Mouse (Mus musculus): Measurements from ENCODE around the gene Mgrn1. TPM values are rescaled to one million over a fixed set of nuclear protein-coding genes. Genes with fewer than 3 reads are reported as not detected.

Gene Mgrn1
- polyA plus RNA-seq, 1 experiment: 0.29 TPM

DNA sequence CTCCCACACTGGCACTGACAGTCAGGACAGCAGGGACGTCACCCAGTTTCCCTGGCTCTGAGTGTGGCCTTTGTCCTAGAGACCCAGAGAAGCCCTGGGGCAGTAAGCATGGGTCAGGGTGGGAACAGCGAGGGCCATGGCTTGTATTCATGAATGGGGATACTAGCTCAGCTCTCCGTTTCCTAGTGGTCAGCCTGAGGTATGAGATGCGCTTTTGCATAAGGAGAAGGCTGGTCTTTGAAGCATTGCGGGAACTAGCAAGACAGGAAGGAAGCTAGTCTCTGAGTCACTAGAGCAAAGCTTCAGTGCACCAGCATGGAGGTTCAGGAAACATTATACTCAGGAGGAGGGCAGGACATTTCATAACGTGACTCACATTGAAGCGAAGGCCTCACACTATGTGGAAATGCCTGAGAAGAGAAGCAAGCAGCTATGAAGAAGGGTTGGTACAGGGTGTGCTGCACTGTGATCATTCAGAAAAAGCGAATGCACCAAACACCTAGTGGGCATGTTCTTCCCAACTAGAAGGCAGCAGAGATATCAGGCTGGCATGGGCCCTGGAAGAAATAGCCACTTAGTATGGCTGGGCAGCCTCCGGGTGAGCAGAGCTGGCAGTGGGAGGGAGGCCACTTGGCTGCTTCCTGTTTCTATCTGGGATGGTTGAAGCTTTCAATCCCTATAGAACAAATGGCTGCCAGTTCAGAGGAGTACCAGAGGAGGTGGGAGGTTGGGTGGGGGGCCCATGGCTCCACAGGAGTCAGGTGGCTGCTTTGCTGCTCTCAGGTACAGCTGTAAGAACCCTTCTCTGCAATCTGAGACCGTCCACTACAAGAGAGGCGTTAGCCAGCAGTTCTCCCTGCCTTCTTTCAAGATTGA lies 27.1 kb downstream of the Mgrn1 start:
- Histone ChIP-seq H3K4me1 (ENCODE audit: control insufficient read depth) (peaks cover 9% of the 10 kb centered on the region), H3K27me3 (ENCODE audit: control insufficient read depth) (no peaks in the 10 kb centered on the region), H3K4me3 (replicated peaks) (no peak overlapping the region), H3K36me3 (ENCODE audit: control insufficient read depth) (peaks cover 52% of the 10 kb centered on the region), H3K9me3 (ENCODE audit: control insufficient read depth, low read length) (no peaks in the 10 kb centered on the region)
- no peak for TF ChIP-seq GATA1 (IDR thresholded peaks at IDR 0.05; ENCODE audit: low read length)
- TF ChIP-seq TAL1 (IDR thresholded peaks at IDR 0.05; ENCODE audit: low read length): no peak

DNA sequence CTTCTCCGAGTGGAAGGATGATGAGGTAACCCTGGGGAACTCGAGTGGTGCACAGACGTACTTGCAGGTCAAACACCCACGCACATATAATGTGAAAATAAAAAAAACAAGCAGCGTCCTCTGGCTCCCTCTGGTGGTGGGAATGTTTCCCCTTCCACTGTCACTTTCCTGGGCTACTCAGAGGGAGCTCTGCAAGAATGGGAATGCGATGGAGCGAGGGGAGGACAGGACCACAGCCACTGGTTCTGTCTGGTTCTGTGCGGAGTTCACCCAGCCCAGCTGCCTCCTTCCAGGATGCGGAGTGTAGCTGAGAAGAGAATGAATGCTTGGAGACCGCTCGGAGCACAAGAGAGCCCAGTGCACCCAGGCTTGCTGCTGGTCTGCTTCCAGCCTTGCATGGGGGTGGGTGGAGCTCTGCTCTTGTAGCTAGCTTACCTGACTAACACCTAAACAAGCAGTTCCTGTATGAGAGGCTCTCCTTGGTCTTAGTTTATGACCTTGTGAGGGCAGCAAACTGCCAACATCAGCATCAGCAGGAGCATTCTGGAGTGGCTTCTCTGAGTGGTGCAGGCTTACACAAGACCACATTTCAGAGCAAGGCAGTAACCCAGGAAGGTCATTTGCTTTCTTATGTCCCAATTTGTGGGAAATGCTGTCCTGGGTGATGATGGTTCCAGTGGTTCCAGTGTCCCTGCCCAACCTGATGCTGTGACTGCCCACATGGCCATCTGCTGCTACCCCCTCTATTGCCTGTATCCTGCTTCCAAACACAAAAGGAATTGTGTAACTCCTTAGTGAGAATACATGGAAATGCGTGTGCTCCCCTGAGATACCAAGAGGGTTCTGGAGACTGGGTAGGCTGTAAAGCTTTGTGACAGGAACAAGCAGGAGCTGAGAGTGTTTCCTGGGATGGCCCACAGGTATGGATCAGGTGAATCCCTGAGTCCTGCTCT lies 28.0 kb downstream of the Mgrn1 start:
- TF ChIP-seq TAL1 (IDR thresholded peaks at IDR 0.05; ENCODE audit: low read length): no peak
- TF ChIP-seq GATA1 (IDR thresholded peaks at IDR 0.05; ENCODE audit: low read length): no peak
- no peaks in the 10 kb centered on the region for H3K9me3 ChIP-seq (ENCODE audit: control insufficient read depth, low read length)
- no peaks in the 10 kb centered on the region for H3K27me3 ChIP-seq (ENCODE audit: control insufficient read depth)
- H3K4me3 ChIP-seq (replicated peaks): no peak overlapping the region
- H3K36me3 ChIP-seq (ENCODE audit: control insufficient read depth): peaks cover 48% of the 10 kb centered on the region
- H3K4me1 ChIP-seq (ENCODE audit: control insufficient read depth): peaks cover 7% of the 10 kb centered on the region

DNA sequence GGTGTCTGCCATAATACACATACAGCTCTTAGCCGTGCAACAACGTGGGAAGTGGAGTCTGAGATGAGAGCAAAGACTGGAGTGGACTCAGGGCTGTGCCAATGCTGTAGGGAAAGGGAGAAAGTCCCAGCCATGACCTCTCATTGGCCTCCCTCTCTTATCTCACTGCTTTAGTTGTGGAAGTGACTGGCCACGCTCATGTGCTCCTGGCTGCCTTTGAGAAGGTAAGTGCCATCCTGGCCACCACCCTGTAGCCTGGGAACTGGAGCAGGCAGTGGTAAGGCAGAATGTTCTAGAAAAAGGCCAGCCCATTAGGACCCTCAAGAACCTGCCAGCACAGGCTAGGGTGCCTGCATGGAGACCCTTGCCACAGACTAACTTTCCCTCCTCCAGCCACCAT lies 29.9 kb downstream of the Mgrn1 start:
- Histone ChIP-seq H3K27me3 (ENCODE audit: control insufficient read depth) (no peaks in the 10 kb centered on the region), H3K36me3 (ENCODE audit: control insufficient read depth) (peaks cover 41% of the 10 kb centered on the region), H3K4me1 (ENCODE audit: control insufficient read depth) (peaks cover 7% of the 10 kb centered on the region), H3K4me3 (replicated peaks) (no peak overlapping the region), H3K9me3 (ENCODE audit: control insufficient read depth, low read length) (no peaks in the 10 kb centered on the region)
- no peak for TF ChIP-seq GATA1 (IDR thresholded peaks at IDR 0.05; ENCODE audit: low read length)
- TF ChIP-seq TAL1 (IDR thresholded peaks at IDR 0.05; ENCODE audit: low read length): no peak

DNA sequence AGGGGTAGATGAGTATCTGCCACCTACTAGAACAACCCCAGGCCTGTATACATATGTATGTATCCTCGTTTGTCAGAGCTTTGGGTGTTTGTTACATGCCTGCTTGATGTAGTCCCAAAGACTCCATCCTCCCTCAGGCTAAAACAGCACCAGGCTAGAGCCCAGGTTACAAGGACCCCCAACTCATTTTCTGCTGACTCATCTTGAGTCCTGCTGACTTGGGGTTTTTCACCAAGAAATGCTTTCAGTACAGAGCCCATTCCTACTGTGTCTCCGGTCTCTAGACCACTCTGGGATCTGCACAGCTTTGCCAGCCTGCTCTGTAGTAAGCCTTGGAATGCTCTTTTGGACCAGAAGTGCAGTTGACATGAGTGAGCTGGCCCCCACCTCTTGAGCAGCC lies 30.6 kb downstream of the Mgrn1 start:
- no peak for TF ChIP-seq TAL1 (IDR thresholded peaks at IDR 0.05; ENCODE audit: low read length)
- no peak for TF ChIP-seq GATA1 (IDR thresholded peaks at IDR 0.05; ENCODE audit: low read length)
- Histone ChIP-seq H3K36me3 (ENCODE audit: control insufficient read depth) (peaks cover 35% of the 10 kb centered on the region), H3K27me3 (ENCODE audit: control insufficient read depth) (no peaks in the 10 kb centered on the region), H3K9me3 (ENCODE audit: control insufficient read depth, low read length) (no peaks in the 10 kb centered on the region), H3K4me3 (replicated peaks) (no peak overlapping the region), H3K4me1 (ENCODE audit: control insufficient read depth) (peaks cover 7% of the 10 kb centered on the region)

DNA sequence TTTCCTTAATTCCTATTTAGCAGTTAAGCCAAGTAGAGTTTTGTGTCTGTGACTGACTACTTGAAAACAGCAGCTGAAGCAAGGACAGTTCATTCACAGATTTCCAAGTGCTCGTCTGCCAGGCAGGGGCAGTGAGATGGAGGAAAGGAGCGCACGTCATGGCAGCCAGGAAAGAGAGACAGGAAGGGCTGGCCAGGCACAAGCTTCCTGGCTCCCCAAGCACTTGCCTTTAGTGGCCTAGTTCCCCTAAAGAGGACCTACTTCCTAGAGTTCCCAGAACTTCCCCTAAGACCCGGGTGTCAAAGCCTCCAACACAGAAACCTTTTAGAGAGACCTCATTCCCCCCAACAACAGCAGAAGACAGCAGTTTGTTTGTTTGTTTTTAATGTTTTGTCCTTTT lies 34.5 kb downstream of the Mgrn1 start:
- no peak overlapping the region for H3K4me3 ChIP-seq (replicated peaks)
- H3K27me3 ChIP-seq (ENCODE audit: control insufficient read depth): no peaks in the 10 kb centered on the region
- no peak for TF ChIP-seq TAL1 (IDR thresholded peaks at IDR 0.05; ENCODE audit: low read length)
- TF ChIP-seq GATA1 (IDR thresholded peaks at IDR 0.05; ENCODE audit: low read length): no peak
- H3K4me1 ChIP-seq (ENCODE audit: control insufficient read depth): no peaks in the 10 kb centered on the region
- no peaks in the 10 kb centered on the region for H3K9me3 ChIP-seq (ENCODE audit: control insufficient read depth, low read length)
- H3K36me3 ChIP-seq (ENCODE audit: control insufficient read depth): peaks cover 41% of the 10 kb centered on the region

DNA sequence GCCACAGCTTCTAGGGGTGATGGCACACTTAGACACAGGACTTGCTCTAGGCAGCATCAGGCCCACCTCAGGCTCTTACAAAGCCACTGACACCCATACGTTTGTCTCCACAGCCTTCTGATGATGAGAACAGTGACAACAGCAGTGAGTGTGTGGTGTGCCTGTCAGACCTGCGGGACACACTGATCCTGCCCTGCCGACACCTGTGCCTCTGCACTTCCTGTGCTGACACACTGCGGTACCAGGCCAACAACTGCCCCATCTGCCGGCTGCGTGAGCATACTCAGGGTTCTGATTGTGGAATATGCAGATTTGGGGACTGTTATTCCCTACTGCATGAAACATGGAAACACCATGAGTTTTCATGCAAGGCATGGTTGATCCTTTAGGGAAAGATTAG lies 36.4 kb downstream of the Mgrn1 start:
- H3K36me3 ChIP-seq (ENCODE audit: control insufficient read depth): peaks cover 53% of the 10 kb centered on the region
- TF ChIP-seq GATA1 (IDR thresholded peaks at IDR 0.05; ENCODE audit: low read length): no peak
- H3K4me1 ChIP-seq (ENCODE audit: control insufficient read depth): no peaks in the 10 kb centered on the region; the same call in 1 of the 2 replicates
- no peaks in the 10 kb centered on the region for H3K9me3 ChIP-seq (ENCODE audit: control insufficient read depth, low read length)
- H3K4me3 ChIP-seq (replicated peaks): no peak overlapping the region
- H3K27me3 ChIP-seq (ENCODE audit: control insufficient read depth): no peaks in the 10 kb centered on the region

DNA sequence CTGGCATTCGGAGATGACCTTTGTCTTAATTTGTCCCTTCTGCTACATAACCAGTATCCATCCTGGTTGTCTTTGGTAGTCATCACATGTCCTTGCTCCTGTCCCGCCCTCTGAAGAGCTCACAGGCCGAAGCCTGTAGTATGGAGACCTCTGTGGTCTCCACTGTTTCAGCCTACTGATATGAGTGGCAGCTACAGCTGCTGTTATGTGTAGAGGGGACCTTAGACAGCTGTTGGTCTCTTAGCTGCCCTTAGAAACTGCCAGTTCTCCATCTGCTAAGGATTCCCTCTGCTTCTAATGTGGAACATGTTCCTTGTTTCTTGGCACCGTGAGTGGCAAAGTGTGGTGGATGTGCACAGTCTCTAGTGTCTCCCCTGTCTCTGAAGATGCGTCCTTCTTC lies 37.9 kb downstream of the Mgrn1 start:
- peaks cover 61% of the 10 kb centered on the region for H3K36me3 ChIP-seq (ENCODE audit: control insufficient read depth)

DNA sequence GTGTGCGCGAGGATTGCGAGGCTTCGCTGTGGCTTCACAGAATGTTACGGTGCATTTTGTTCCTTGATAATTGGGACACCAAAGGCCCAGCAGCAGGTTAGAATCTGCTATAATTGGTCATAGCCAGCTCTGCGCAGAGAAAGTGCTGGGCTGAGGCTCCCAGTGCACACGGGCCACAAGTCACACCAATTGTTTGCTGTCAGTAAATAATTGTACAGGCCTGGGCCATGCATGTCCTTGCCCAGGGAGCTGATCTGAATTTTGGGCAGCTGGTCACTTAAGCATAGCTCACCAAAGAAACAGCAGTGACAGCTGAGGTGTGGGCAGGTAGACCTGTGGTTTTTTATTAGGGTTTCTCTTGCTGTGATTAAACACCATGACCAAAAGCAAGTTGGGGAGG lies 41.9 kb downstream of the Mgrn1 start:
- TF ChIP-seq TAL1 (IDR thresholded peaks at IDR 0.05; ENCODE audit: low read length) (no peak), GATA1 (IDR thresholded peaks at IDR 0.05; ENCODE audit: low read length) (no peak)
- no peaks in the 10 kb centered on the region for H3K27me3 ChIP-seq (ENCODE audit: control insufficient read depth)
- no peak overlapping the region for H3K4me3 ChIP-seq (replicated peaks)
- no peaks in the 10 kb centered on the region; the same call in 1 of the 2 replicates for H3K4me1 ChIP-seq (ENCODE audit: control insufficient read depth)
- peaks cover 77% of the 10 kb centered on the region for H3K36me3 ChIP-seq (ENCODE audit: control insufficient read depth)
- no peaks in the 10 kb centered on the region for H3K9me3 ChIP-seq (ENCODE audit: control insufficient read depth, low read length)

More for the DNA sequence above, 37.9 kb downstream of the Mgrn1 start:
- no peak overlapping the region for H3K4me3 ChIP-seq (replicated peaks)
- H3K4me1 ChIP-seq (ENCODE audit: control insufficient read depth): no peaks in the 10 kb centered on the region; the same call in 1 of the 2 replicates
- no peaks in the 10 kb centered on the region for H3K9me3 ChIP-seq (ENCODE audit: control insufficient read depth, low read length)
- no peak for TF ChIP-seq GATA1 (IDR thresholded peaks at IDR 0.05; ENCODE audit: low read length)
- TF ChIP-seq TAL1 (IDR thresholded peaks at IDR 0.05; ENCODE audit: low read length): no peak
- H3K27me3 ChIP-seq (ENCODE audit: control insufficient read depth): no peaks in the 10 kb centered on the region

DNA sequence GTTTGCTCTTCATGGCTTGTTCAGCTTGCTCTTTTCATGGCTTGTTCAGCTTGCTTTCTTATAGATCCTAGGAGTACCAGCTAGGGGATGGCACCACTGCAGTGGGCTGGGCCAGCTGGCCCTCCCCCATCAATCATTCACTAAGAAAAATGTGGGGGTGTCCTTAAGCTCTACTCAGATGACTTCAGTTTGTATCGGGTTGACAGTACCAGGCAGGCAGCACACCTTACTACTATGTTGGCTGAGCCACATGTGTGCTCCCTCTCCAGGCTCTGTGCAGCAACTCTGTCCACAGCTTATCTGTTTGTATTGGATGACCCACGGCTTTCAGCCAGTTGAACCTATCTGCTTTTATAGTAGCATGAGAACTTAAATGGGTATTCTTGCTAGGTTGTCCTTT lies 42.4 kb downstream of the Mgrn1 start:
- no peaks in the 10 kb centered on the region for H3K9me3 ChIP-seq (ENCODE audit: control insufficient read depth, low read length)
- TF ChIP-seq TAL1 (IDR thresholded peaks at IDR 0.05; ENCODE audit: low read length): no peak
- no peak for TF ChIP-seq GATA1 (IDR thresholded peaks at IDR 0.05; ENCODE audit: low read length)
- H3K36me3 ChIP-seq (ENCODE audit: control insufficient read depth): peaks cover 73% of the 10 kb centered on the region

More for the DNA sequence above, 42.4 kb downstream of the Mgrn1 start:
- H3K4me3 ChIP-seq (replicated peaks): no peak overlapping the region
- H3K27me3 ChIP-seq (ENCODE audit: control insufficient read depth): no peaks in the 10 kb centered on the region
- H3K4me1 ChIP-seq (ENCODE audit: control insufficient read depth): no peaks in the 10 kb centered on the region; the same call in 1 of the 2 replicates

Data from erythroblast, embryonic 14.5 days (primary cell).